In the genomic region with DNA sequence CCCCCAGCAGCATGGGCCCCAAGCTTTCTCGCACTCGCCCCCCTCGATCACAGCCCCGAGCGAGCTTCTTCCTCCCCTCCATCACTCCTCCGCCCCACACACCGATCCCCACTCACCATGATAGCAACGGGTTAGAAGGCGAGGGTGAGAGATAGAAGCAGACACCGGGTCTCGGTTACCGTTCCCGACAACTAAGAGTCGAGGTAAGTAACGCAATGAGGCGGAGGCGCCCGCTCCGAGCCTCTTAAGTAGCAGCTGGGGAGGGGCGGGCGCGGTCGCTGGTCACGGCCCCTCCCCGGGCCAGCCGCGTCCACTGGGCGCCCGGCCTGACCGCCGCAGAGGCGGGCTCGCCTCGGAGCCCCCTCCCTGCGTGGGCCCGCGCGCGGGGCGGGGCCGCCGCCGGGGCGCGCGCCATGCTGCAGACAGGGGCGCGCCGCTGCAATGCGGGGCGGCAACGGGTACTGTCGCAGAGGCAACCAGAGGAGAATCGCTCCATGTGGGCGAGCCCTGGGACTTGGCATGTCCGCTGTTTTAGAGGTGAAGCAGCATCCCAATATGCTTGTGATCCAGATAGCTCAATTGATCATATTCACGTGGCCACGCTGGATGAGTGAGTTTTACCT, we compare ENCODE assay signal across 8 mouse cellular contexts. TPM values are rescaled to one million over a fixed set of nuclear protein-coding genes. Genes with fewer than 3 reads are reported as not detected.
A peak's percentile ranks its signal among the peaks of the same experiment; 100 is the strongest.
DNase-seq lines count a peak whose midpoint lies in the region; ATAC-seq and TF ChIP-seq lines count a peak whose summit lies in the region.

Tuba1b (minus strand) TSS at position 349 of the 623 bp plus-strand sequence.

- peak within 1 kb of the TSS; percentile 99 for H3K27ac ChIP-seq in heart, embryonic 12.5 days (ENCODE audit: poor library complexity, severe bottlenecking)
- peak within 1 kb of the TSS; percentile 95 for H3K27ac ChIP-seq in kidney, postnatal 0 days
- H3K27ac ChIP-seq in liver, adult 2 months (replicated peaks; ENCODE audit: insufficient read depth, low read depth, low read length) = peak within 1 kb of the TSS; percentile 81

- no peaks in the 10 kb centered on the region for H3K27me3 ChIP-seq in erythroblast, embryonic 14.5 days (ENCODE audit: control insufficient read depth)
- no peaks in the 10 kb centered on the region for H3K27me3 ChIP-seq in heart, embryonic 12.5 days (replicated peaks)
- no peaks in the 10 kb centered on the region for H3K27me3 ChIP-seq in kidney, postnatal 0 days (ENCODE audit: insufficient read depth, low read length)
- H3K27me3 ChIP-seq in liver, adult 2 months (ENCODE audit: control insufficient read depth, insufficient read depth, low read length) = no peaks in the 10 kb centered on the region

- H3K4me2 ChIP-seq in heart, embryonic 12.5 days = peak within 1 kb of the TSS; percentile 84
- peak within 1 kb of the TSS; percentile 83 for H3K4me2 ChIP-seq in kidney, postnatal 0 days (ENCODE audit: low read length)

- H3K4me3 ChIP-seq in erythroblast, embryonic 14.5 days (replicated peaks) = peak within 1 kb of the TSS; percentile 89
- peak within 1 kb of the TSS; percentile 84 for H3K4me3 ChIP-seq in heart, embryonic 12.5 days
- H3K4me3 ChIP-seq in kidney, postnatal 0 days (replicated peaks; ENCODE audit: low read depth, low read length) = peak within 1 kb of the TSS; percentile 79
- peak within 1 kb of the TSS; percentile 79 for H3K4me3 ChIP-seq in liver, adult 2 months (ENCODE audit: insufficient read depth, low read depth, low read length)

- under 1% methylated on average over 57 of the region's 58 CpGs for WGBS in heart, embryonic 12.5 days
- WGBS in kidney, postnatal 0 days = under 1% methylated on average over 52 of the region's 58 CpGs
- under 1% methylated on average over 58 of the region's 58 CpGs for WGBS in liver, adult 2 months

- H3K36me3 ChIP-seq in erythroblast, embryonic 14.5 days (ENCODE audit: control insufficient read depth) = peaks cover 36% of the 10 kb centered on the region
- H3K36me3 ChIP-seq in heart, embryonic 12.5 days = peaks cover 15% of the 10 kb centered on the region
- H3K36me3 ChIP-seq in kidney, postnatal 0 days (ENCODE audit: insufficient read depth, low read length) = peaks cover 13% of the 10 kb centered on the region
- no peaks in the 10 kb centered on the region for H3K36me3 ChIP-seq in liver, adult 2 months (ENCODE audit: control insufficient read depth, insufficient read depth, low read length)

- ATAC-seq in heart, embryonic 12.5 days (ENCODE audit: insufficient number of reproducible peaks, low FRiP score) = peak; percentile 98
- ATAC-seq in kidney, postnatal 0 days (replicated peaks; ENCODE audit: low FRiP score, low read depth) = peak; percentile 95
- ATAC-seq in monocyte, adult 5-6 weeks (replicated peaks; ENCODE audit: insufficient number of reproducible peaks, low FRiP score, low TSS enrichment, poor library complexity, severe bottlenecking) = peak; percentile 62

- TF ChIP-seq POLR2A in liver, adult 2 months (IDR thresholded peaks at IDR 0.05; ENCODE audit: extremely low read depth, insufficient read depth, low read length) = peak; percentile 81

- DNase-seq in CD4-positive, CD25-positive, alpha-beta regulatory T cell, adult 2 months (ENCODE audit: low read depth, low spot score) = peak; percentile 90
- peak; percentile 86 for DNase-seq in brain, embryonic 18.5 days (ENCODE audit: low read depth, low spot score)
- DNase-seq in kidney, postnatal 0 days (ENCODE audit: low spot score) = peak; percentile 95
- DNase-seq in liver, adult 2 months (ENCODE audit: extremely low read depth, low read depth, low spot score) = peak; percentile 58
- peak; percentile 93 for DNase-seq in spleen, postnatal 36 days (ENCODE audit: low spot score in 2 of 2)

- peak; percentile 21; the same call in 1 of the 2 replicates for TF ChIP-seq CTCF in kidney, postnatal 0 days (IDR thresholded peaks at IDR 0.05; ENCODE audit: low read depth)
- no peak for TF ChIP-seq CTCF in liver, adult 2 months (IDR thresholded peaks at IDR 0.05; ENCODE audit: low read depth, low read length)

- peak within 1 kb of the TSS; percentile 97 for H3K9ac ChIP-seq in heart, embryonic 12.5 days
- peak within 1 kb of the TSS; percentile 86 for H3K9ac ChIP-seq in kidney, postnatal 0 days (ENCODE audit: low read depth, low read length)
- peak within 1 kb of the TSS; percentile 80 for H3K9ac ChIP-seq in liver, adult 2 months (ENCODE audit: low read depth, low read length)

- no peaks in the 10 kb centered on the region for H3K79me2 ChIP-seq in liver, adult 2 months (ENCODE audit: control insufficient read depth, insufficient read depth, low read length)

- H3K9me3 ChIP-seq in erythroblast, embryonic 14.5 days (ENCODE audit: control insufficient read depth, low read length) = no peaks in the 10 kb centered on the region; the same call in 1 of the 2 replicates
- no peaks in the 10 kb centered on the region for H3K9me3 ChIP-seq in heart, embryonic 12.5 days (replicated peaks)
- H3K9me3 ChIP-seq in kidney, postnatal 0 days (replicated peaks; ENCODE audit: low read length) = no peaks in the 10 kb centered on the region

- H3K4me1 ChIP-seq in erythroblast, embryonic 14.5 days (ENCODE audit: control insufficient read depth) = peaks cover 39% of the 10 kb centered on the region
- H3K4me1 ChIP-seq in heart, embryonic 12.5 days (replicated peaks) = peaks cover 13% of the 10 kb centered on the region; the same call in 1 of the 2 replicates
- H3K4me1 ChIP-seq in kidney, postnatal 0 days (replicated peaks; ENCODE audit: insufficient read depth, low read length) = no peaks in the 10 kb centered on the region; the same call in 1 of the 2 replicates
- peaks cover 3% of the 10 kb centered on the region; the same call in 1 of the 2 replicates for H3K4me1 ChIP-seq in liver, adult 2 months (ENCODE audit: control insufficient read depth, insufficient read depth, low read length)

RNA-seq across cellular contexts. Expression of gene Tuba1b, which starts in this region (rescaled TPM):
- 71.2 and 76.8 TPM in 2 replicates for polyA plus RNA-seq in erythroblast, embryonic 14.5 days (2012)
- 1,481 and 1,517 TPM in 2 replicates for polyA plus RNA-seq in heart, embryonic 12.5 days (2016; fragmentation: Nextera tagmentation; extraction: Ambion mirVana)
- polyA plus RNA-seq in kidney, postnatal 0 days (2015; fragmentation: Nextera tagmentation; extraction: Ambion mirVana) = 903 and 1,010 TPM in 2 replicates
- total RNA-seq in liver, adult 2 months (2014; rRNA removed) = 49.9 and 99.4 TPM in 2 replicates
- 151 and 183 TPM in 2 replicates for polyA plus RNA-seq in liver, adult 2 months (2012; rRNA removed)
- total RNA-seq in monocyte, adult 5-6 weeks (2017) = 86.5 to 154 TPM (median 137 TPM) in 3 replicates

Comparison
In these comparisons a context has a peak if more than half of its experiments do, and no peak if none do; other contexts are left out.
1. Peak in every context shown above with its lines: DNase-seq, ATAC-seq, H3K4me3 ChIP-seq and H3K27ac ChIP-seq.